Mouse (Mus musculus): ENCODE results near the gene Tmod1. TPM values are rescaled to one million over a fixed set of nuclear protein-coding genes. Genes with fewer than 3 reads are reported as not detected.

Gene Tmod1
- polyA plus RNA-seq, 1 experiment from 2014 or later: 2.5 TPM

GRCm38 (mm10) chr4:46101211-46101711 is 62.5 kb downstream of the Tmod1 start:
- Histone ChIP-seq H3K4me2 (ENCODE audit: low read length) (no peak overlapping the region; the same call in 1 of the 2 replicates), H3K27me3 (replicated peaks; ENCODE audit: control insufficient read depth, insufficient read depth, low read length) (no peaks in the 10 kb centered on the region), H3K4me3 (ENCODE audit: low read depth, low read length) (no peak overlapping the region), H3K36me3 (ENCODE audit: control insufficient read depth, insufficient read depth, low read length) (no peaks in the 10 kb centered on the region), H3K4me1 (replicated peaks; ENCODE audit: control insufficient read depth, insufficient read depth, low read length) (peaks cover 12% of the 10 kb centered on the region), H3K27ac (ENCODE audit: low read depth) (0 out of 2 replicates have a peak overlapping the region, but pooled peaks have one; percentile 27), H3K9me3 (ENCODE audit: control insufficient read depth, low read length) (no peaks in the 10 kb centered on the region), H3K9ac (ENCODE audit: low read length) (no peak overlapping the region; the same call in 1 of the 2 replicates)
- peak; percentile 38; the same call in 1 of the 2 replicates for ATAC-seq (replicated peaks; ENCODE audit: low FRiP score, low TSS enrichment, low read depth)
- no peak for DNase-seq (ENCODE audit: low spot score)
- WGBS: 9% methylated on average over 14 of the region's 14 CpGs

GRCm38 (mm10) chr4:46102078-46102769 is 63.5 kb downstream of the Tmod1 start:
- no peak for ATAC-seq (replicated peaks; ENCODE audit: low FRiP score, low TSS enrichment, low read depth)

GRCm38 (mm10) chr4:46110084-46110483 is 71.3 kb downstream of the Tmod1 start:
- Histone ChIP-seq H3K4me2 (ENCODE audit: low read length) (no peak overlapping the region), H3K4me1 (replicated peaks; ENCODE audit: control insufficient read depth, insufficient read depth, low read length) (no peaks in the 10 kb centered on the region), H3K9ac (ENCODE audit: low read length) (no peak overlapping the region), H3K27me3 (replicated peaks; ENCODE audit: control insufficient read depth, insufficient read depth, low read length) (no peaks in the 10 kb centered on the region), H3K36me3 (ENCODE audit: control insufficient read depth, insufficient read depth, low read length) (peaks cover 15% of the 10 kb centered on the region), H3K9me3 (ENCODE audit: control insufficient read depth, low read length) (no peaks in the 10 kb centered on the region), H3K27ac (ENCODE audit: low read depth) (no peak overlapping the region), H3K4me3 (ENCODE audit: low read depth, low read length) (no peak overlapping the region)
- DNase-seq (ENCODE audit: low spot score) (no peak), ATAC-seq (replicated peaks; ENCODE audit: low FRiP score, low TSS enrichment, low read depth) (no peak)
- WGBS: 92% methylated on average over 8 of the region's 8 CpGs

More at GRCm38 (mm10) chr4:46102078-46102769, 63.5 kb downstream of the Tmod1 start:
- no peaks in the 10 kb centered on the region for H3K36me3 ChIP-seq (ENCODE audit: control insufficient read depth, insufficient read depth, low read length)
- H3K27me3 ChIP-seq (replicated peaks; ENCODE audit: control insufficient read depth, insufficient read depth, low read length): no peaks in the 10 kb centered on the region
- H3K4me1 ChIP-seq (replicated peaks; ENCODE audit: control insufficient read depth, insufficient read depth, low read length): peaks cover 12% of the 10 kb centered on the region
- H3K9me3 ChIP-seq (ENCODE audit: control insufficient read depth, low read length): no peaks in the 10 kb centered on the region
- H3K27ac ChIP-seq (ENCODE audit: low read depth): no peak overlapping the region
- H3K9ac ChIP-seq (ENCODE audit: low read length): no peak overlapping the region
- H3K4me2 ChIP-seq (ENCODE audit: low read length): no peak overlapping the region
- WGBS: 88% methylated on average over 10 of the region's 10 CpGs
- no peak for DNase-seq (ENCODE audit: low spot score)
- H3K4me3 ChIP-seq (ENCODE audit: low read depth, low read length): no peak overlapping the region

- Histone ChIP-seq H3K9me3 (ENCODE audit: control insufficient read depth, low read length) (no peaks in the 10 kb centered on the region), H3K4me1 (replicated peaks; ENCODE audit: control insufficient read depth, insufficient read depth, low read length) (no peaks in the 10 kb centered on the region), H3K4me2 (ENCODE audit: low read length) (no peak overlapping the region), H3K36me3 (ENCODE audit: control insufficient read depth, insufficient read depth, low read length) (peaks cover 28% of the 10 kb centered on the region), H3K4me3 (ENCODE audit: low read depth, low read length) (no peak overlapping the region), H3K9ac (ENCODE audit: low read length) (no peak overlapping the region), H3K27me3 (replicated peaks; ENCODE audit: control insufficient read depth, insufficient read depth, low read length) (no peaks in the 10 kb centered on the region), H3K27ac (ENCODE audit: low read depth) (no peak overlapping the region)
- ATAC-seq (replicated peaks; ENCODE audit: low FRiP score, low TSS enrichment, low read depth) (no peak), DNase-seq (ENCODE audit: low spot score) (no peak)
- WGBS: 66% methylated on average over 3 of the region's 3 CpGs
These were observed 72.6 kb downstream of the Tmod1 start for GRCm38 (mm10) chr4:46111361-46111760.

- no peak overlapping the region for H3K9ac ChIP-seq (ENCODE audit: low read length)
- H3K36me3 ChIP-seq (ENCODE audit: control insufficient read depth, insufficient read depth, low read length): peaks cover 67% of the 10 kb centered on the region
- ATAC-seq (replicated peaks; ENCODE audit: low FRiP score, low TSS enrichment, low read depth): no peak
- no peak overlapping the region for H3K4me3 ChIP-seq (ENCODE audit: low read depth, low read length)
- H3K9me3 ChIP-seq (ENCODE audit: control insufficient read depth, low read length): no peaks in the 10 kb centered on the region
- no peaks in the 10 kb centered on the region for H3K27me3 ChIP-seq (replicated peaks; ENCODE audit: control insufficient read depth, insufficient read depth, low read length)
- H3K4me2 ChIP-seq (ENCODE audit: low read length): no peak overlapping the region
- no peak for DNase-seq (ENCODE audit: low spot score)
- 71% methylated on average over 1 of the region's 1 CpGs for WGBS
- H3K27ac ChIP-seq (ENCODE audit: low read depth): no peak overlapping the region
- no peaks in the 10 kb centered on the region for H3K4me1 ChIP-seq (replicated peaks; ENCODE audit: control insufficient read depth, insufficient read depth, low read length)
These were observed 76.6 kb downstream of the Tmod1 start for GRCm38 (mm10) chr4:46115308-46115707.

GRCm38 (mm10) chr4:46116544-46117175 is 77.9 kb downstream of the Tmod1 start:
- no peak overlapping the region for H3K9ac ChIP-seq (ENCODE audit: low read length)
- ATAC-seq (replicated peaks; ENCODE audit: low FRiP score, low TSS enrichment, low read depth) (no peak), DNase-seq (ENCODE audit: low spot score) (no peak)
- no peaks in the 10 kb centered on the region for H3K27me3 ChIP-seq (replicated peaks; ENCODE audit: control insufficient read depth, insufficient read depth, low read length)
- H3K4me3 ChIP-seq (ENCODE audit: low read depth, low read length): no peak overlapping the region
- no peaks in the 10 kb centered on the region for H3K4me1 ChIP-seq (replicated peaks; ENCODE audit: control insufficient read depth, insufficient read depth, low read length)
- peaks cover 81% of the 10 kb centered on the region for H3K36me3 ChIP-seq (ENCODE audit: control insufficient read depth, insufficient read depth, low read length)
- 81% methylated on average over 10 of the region's 10 CpGs for WGBS
- no peak overlapping the region for H3K4me2 ChIP-seq (ENCODE audit: low read length)
- H3K9me3 ChIP-seq (ENCODE audit: control insufficient read depth, low read length): no peaks in the 10 kb centered on the region
- no peak overlapping the region for H3K27ac ChIP-seq (ENCODE audit: low read depth)

GRCm38 (mm10) chr4:46117536-46117935 is 78.8 kb downstream of the Tmod1 start:
- Histone ChIP-seq H3K4me1 (replicated peaks; ENCODE audit: control insufficient read depth, insufficient read depth, low read length) (no peaks in the 10 kb centered on the region), H3K9ac (ENCODE audit: low read length) (no peak overlapping the region), H3K4me3 (ENCODE audit: low read depth, low read length) (no peak overlapping the region), H3K27ac (ENCODE audit: low read depth) (no peak overlapping the region), H3K36me3 (ENCODE audit: control insufficient read depth, insufficient read depth, low read length) (peaks cover 90% of the 10 kb centered on the region), H3K9me3 (ENCODE audit: control insufficient read depth, low read length) (no peaks in the 10 kb centered on the region), H3K4me2 (ENCODE audit: low read length) (no peak overlapping the region), H3K27me3 (replicated peaks; ENCODE audit: control insufficient read depth, insufficient read depth, low read length) (no peaks in the 10 kb centered on the region)
- WGBS: 95% methylated on average over 4 of the region's 4 CpGs
- no peak for ATAC-seq (replicated peaks; ENCODE audit: low FRiP score, low TSS enrichment, low read depth)
- no peak for DNase-seq (ENCODE audit: low spot score)

GRCm38 (mm10) chr4:46119514-46120094 is 80.9 kb downstream of the Tmod1 start:
- H3K36me3 ChIP-seq (ENCODE audit: control insufficient read depth, insufficient read depth, low read length): peaks cover 100% of the 10 kb centered on the region
- no peak for ATAC-seq (replicated peaks; ENCODE audit: low FRiP score, low TSS enrichment, low read depth)
- H3K4me2 ChIP-seq (ENCODE audit: low read length): no peak overlapping the region
- no peaks in the 10 kb centered on the region for H3K27me3 ChIP-seq (replicated peaks; ENCODE audit: control insufficient read depth, insufficient read depth, low read length)
- H3K4me3 ChIP-seq (ENCODE audit: low read depth, low read length): no peak overlapping the region
- WGBS: 89% methylated on average over 14 of the region's 14 CpGs
- H3K9me3 ChIP-seq (ENCODE audit: control insufficient read depth, low read length): no peaks in the 10 kb centered on the region
- H3K9ac ChIP-seq (ENCODE audit: low read length): no peak overlapping the region
- DNase-seq (ENCODE audit: low spot score): no peak
- no peak overlapping the region for H3K27ac ChIP-seq (ENCODE audit: low read depth)
- no peaks in the 10 kb centered on the region for H3K4me1 ChIP-seq (replicated peaks; ENCODE audit: control insufficient read depth, insufficient read depth, low read length)
